Mouse (Mus musculus): ENCODE measurements around the gene Gskip.

Gene Gskip

DNA sequence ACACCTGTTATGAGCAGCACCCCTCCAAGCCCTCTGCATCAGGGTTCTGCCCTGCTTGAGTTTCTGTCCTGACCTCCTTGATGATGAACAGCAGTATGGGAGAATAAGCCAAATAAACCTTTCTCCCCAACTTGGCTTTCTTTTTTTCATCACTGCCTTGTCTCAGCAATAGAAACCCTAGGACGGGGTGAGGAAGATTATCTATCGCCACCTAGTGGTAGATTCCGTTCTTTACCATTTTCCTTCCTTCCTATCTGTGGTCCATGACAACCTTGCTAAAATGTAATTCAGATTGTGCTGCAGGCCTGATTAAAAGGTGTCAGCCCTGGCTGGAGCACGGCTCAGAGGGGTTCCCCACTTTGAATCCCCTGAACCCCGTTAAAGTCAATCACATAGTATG, 38.0 kb downstream of the Gskip start:
- DNase-seq: peak in 1 of 2 experiments; percentile 52

DNA sequence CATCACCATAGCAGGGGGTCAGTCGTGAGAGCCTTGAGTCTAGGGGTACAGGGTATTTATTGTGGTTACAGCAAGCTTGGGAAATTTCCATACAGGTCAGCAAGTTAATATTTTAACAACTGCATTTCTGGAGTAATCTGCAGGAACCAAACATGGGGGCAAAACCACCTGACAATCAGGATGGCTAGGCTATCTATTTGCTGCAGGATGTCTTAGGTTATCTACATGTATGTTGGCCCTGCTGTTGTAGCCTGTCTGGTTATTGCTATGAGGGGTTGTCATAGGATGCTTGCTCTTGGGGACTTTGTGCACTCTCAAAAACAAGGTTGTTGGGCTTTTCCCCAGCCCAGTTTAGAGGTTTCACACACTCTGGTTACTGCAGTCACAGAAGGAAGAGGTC, 40.0 kb downstream of the Gskip start:
- no peak for DNase-seq

DNA sequence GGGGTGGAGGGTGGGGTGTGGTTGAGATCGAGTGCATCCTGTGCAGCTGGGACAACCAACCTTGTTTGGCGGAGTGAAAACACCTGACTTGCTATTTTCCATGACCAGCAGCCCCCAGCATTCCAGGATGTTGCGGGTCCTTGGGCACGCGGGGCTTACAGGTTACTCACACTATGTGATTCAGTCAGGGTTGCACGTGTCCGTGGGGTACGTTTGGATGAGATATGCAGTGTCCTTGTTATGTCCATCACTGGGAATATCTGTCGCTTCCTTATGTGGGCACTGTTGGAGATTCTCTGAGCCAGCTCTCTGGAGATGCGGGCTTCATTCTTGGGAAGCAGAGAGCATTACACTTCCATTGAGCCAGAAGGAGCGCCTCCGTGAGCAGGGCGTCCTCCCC, 41.1 kb downstream of the Gskip start:
- no peak for DNase-seq

DNA sequence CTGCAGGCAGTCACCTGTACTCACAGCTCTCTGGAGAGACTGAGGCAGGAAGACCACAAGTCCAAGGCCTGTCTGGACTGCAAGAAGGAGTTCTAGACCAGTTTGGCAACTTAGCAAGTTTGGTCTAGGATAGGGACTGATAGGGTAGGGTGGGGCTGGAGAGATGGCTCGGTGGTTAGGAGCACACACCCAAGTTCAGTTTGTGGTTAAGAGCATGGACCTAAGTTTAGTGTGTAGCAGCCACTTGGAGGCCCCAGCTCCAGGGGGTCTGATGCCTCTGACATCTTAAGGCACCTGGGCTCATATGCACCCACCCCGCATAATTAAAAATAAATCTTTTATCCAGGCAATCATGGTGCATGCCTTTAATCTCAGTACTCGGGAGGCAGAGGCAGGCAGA, 42.6 kb downstream of the Gskip start:
- no peak for DNase-seq

DNA sequence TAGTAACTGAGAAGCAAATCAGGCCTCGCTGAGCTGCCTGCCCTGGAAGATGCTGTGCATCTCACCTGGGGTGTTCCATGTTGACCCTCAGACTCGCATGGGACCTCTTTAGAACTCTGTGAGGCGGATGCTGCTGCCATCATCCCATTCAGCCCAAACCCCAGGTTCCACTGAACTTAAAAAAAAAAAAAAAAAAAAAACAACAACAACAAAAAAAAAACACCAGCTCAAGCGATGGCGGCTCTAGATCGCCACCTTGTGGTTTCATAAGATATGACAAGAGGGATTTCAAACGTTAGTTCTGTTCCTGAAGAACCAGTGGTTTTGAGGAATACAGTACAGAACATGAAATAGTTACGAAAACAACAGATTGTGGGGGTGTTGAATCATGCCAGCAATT, 43.3 kb downstream of the Gskip start:
- DNase-seq: peak; percentile 38 to 63

DNA sequence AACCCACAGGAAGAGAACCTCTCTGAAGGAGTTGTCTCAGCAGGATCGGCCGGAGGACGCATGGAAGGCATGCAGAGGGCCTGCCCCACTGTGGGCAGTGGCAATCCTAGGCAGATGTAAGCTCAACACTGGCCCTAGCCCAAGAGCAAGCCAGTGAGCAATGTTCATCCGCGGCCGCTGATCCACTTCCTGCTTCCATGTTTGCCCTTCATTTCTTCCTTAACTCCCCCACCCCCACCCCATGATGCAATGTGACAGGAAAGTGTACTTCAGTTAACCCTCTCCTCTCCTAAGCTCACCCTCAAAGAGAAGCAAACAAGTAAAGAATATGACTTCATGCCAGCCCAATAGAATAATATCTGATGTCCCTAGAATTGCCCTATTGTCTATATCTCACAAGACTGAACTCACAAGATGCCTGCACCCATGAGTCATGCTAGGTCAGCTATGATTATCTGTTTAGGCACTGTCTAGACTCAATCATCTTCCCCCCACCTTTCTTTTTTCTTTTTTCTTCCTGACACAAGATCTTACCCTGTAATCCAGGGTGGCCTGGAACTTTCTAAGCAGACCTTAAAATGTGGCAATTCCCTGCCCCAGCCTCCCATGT, 46.3 kb downstream of the Gskip start:
- DNase-seq: no peak

DNA sequence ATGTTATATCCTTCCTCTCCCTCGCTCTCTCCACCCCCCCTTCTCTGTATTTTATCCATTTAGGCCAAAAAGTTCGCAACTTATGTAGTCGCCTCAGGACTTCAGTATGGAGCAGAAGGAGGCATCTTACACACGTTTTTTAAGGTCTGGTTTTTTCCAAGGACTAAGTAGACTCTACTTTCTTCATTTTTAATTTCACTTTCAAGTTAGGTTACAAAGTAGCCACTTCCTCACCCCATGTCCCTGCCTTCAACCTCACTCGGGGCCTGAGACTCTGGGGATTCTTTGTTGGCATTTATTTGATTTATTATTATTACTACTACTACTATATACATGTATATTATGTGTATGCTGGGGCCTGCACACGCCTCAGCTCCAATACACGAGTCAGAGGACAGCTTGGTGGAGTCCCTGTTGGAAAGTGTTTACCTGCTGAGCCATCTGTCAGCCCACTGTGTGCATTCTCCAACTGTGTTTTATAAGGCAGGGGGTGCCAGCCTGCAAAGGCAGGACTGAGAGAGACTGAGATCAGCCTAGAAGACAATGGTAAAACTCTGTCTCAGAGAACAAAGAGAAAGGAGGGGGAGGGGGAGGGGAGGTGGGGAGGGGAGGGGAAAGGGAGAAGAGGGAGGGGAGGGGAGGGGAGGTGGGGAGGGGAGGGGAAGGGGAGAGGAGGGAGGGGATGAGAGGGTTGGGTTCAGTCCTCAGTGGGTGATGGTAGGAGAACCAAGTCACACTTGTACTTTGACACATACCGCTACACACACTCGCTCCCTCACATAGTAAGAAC, 48.9 kb downstream of the Gskip start:
- no peak for DNase-seq

DNA sequence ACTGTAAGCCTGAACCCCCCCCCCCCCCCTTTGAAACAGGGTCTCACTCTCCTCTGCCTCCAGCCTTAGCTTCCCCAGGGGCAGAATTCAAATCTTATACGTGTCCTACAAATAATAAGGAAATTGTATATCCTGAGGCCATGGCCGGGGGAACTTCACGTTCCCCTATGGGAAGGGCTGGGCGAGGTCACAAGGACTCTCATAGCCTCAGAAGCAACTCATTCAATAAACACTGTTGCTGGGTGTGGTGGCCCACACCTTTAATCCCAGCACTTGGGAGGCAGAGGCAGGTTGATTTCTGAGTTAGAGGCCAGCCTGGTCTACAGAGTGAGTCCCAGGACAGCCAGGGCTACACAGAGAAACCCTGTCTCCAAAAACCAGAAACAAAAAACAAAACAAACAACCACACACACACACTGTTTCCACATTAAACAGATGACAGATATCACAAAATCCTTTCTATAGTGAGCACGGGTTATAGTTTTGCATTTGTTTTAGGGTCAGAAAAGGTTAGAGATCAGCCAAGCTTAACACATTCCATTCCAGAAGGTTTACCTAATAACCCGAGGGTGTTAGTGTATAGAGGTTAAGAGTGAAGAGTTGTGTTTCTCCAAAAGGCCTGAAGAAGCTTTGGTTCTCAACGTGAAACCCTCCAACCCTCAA, 50.7 kb downstream of the Gskip start:
- no peak for DNase-seq

DNA sequence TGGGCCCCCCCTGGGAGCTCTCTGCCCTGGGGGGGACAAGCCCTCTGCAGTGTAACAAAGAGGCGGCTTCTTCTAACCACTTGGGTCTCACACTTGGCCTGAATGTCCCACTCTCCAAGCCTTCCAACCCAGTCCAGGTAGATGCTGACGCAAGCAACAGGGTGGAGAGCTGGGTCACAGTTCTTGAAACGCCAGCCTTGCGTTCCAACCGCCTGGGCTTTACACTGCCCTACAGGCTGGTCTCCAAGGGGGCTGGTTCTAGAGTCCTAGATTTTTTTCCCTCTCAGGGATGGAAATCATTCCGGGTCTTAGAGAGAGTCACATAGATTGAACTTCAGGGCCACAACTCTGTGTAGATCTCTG, 51.2 kb downstream of the Gskip start:
- DNase-seq: peak in 1 of 2 experiments; percentile 28

DNA sequence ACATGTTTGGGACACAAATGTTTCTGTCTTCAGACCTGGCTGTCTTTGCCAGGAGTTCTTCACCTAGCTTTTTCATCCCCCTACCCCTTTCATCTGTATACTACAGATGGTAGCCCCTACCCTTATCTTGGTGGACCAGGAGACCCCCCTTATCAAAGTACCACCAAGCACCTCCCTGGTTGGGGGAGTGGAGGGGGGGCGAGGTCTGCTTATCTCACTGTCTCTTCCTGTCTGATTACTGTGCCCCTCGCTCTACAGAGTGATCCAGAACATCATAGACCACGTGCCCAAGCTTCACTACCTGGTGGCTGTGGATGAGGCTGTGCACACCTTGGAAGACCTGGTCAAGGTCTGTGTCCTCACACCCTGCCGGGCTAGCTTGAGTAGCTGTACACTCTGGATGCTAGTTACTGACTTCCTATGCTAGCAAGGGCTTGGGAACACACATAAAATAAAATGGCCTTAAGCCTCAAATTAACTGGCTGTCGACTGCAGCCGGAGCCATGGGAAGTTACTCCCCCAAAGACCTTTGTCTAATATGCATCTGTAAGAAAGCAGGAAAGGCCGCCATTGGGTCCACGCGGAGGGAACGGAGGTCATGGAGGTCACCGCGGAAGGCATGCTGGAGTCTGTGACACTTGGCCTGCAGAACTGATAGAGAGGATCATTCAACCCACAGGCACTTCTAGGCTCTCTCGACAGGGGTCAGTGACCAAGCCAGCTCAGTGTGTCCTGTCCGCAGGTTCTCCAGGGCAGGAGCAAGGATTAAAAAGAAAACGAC, 53.9 kb downstream of the Gskip start:
- DNase-seq: peak in 1 of 2 experiments; percentile 19

DNA sequence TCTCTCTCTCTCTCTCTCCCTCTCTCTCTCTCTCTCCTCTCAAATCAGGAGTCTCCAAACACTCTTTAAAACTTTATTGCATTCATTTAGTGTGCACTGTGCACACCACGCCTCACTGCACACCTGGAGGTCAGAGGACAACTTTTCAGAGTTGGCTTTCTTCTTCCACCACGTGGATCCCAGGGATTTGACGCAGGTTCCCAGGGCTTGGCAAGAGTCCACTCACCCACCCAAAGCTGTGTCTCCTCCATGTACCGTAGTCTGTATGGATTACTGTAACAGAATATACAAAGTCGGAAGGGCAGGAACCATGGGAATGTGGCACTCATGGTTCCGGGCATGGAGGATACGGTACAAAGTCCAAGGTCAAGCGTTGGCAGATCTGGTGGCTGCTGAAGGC, 55.0 kb downstream of the Gskip start:
- peak; percentile 55 to 77 for DNase-seq

DNA sequence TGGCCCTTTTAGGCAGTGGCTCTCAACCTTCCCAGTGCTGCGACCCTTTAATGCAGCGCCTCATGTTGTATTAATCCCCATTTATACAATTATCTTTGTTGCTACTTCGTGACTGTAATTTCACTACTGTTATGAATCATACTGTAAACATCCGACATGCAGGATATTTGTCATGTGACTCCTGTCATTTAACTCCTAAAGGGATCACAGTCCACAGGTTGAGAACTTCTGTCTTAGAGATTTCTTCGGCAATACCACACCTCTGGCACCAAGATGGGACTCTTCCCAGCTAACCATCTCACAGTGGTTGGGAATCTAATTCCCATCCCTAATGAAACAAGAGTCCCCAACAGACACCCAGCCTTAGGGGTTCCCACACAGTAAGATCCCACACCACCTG, 63.5 kb downstream of the Gskip start:
- no peak for DNase-seq
